Mouse (Mus musculus): Measurements from ENCODE around the gene Slc35d1. TPM values are rescaled to one million over a fixed set of nuclear protein-coding genes. Genes with fewer than 3 reads are reported as not detected.

Slc35d1 gene
- polyA plus RNA-seq (2015; fragmentation: Nextera tagmentation; extraction: Ambion mirVana), result 7.4 and 10.2 TPM in 2 replicates

DNA sequence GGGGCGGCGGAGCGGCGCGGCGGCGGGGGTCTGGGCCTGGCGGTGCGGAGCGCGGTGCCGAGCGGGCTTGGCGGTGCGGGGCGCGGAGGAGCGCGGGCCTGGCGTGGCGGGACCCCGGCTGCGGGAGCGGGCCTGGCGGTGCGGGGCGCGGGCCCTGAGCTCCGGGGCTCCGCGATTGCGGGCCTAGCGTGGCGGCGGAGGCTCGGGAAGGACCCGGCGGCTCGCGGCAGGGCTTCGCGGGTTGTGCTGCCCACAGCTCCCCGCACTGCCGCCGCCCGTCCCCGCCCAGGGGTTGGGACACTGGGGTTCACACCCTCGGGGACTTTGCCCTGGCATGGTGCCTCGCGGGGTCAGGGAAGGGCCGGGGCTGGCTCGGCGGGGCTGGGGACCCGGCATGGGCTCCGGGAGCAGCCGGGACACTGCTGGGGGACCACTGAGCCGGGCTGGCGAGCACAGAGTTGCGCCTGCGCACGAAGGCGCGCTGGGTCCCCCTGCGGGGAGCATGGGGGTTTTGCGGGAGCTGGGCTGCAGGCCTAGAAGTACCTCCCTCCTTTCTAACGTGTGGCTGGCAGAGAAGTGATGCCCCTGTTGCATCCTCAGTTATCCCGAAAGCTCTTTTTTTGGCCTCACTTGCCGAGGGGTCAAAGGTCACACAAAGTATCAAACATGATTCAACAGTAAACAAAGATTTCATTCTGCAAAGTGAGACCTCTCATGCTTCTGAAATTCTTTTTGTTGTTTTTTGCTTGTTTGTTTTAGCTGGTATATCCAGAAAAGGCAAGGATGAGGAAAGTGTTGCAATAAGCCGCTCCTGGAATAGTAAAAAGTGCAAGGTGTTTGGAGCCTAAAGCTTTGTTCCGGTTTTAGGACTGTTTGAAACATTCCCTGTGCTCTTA lies at the start of gene Slc35d1:
Gene Slc35d1, minus strand, starts transcription at position 240 of the 896 bp plus-strand sequence.
- peak within 1 kb of the TSS; percentile 74 for H3K4me2 ChIP-seq (ENCODE audit: low read depth, low read length)
- peak within 1 kb of the TSS; percentile 98 for H3K27ac ChIP-seq (ENCODE audit: low read length)
- H3K36me3 ChIP-seq (ENCODE audit: control insufficient read depth, insufficient read depth), result no peaks in the 10 kb centered on the region
- H3K9ac ChIP-seq (ENCODE audit: low read length), result peak within 1 kb of the TSS; percentile 100
- H3K4me1 ChIP-seq (ENCODE audit: control insufficient read depth, insufficient read depth, low read length), result peaks cover 9% of the 10 kb centered on the region
- no peaks in the 10 kb centered on the region for H3K27me3 ChIP-seq (ENCODE audit: control insufficient read depth, insufficient read depth, low read length)
- ATAC-seq (replicated peaks; ENCODE audit: extremely low read depth, insufficient read depth, low FRiP score), result peak; percentile 87
- H3K4me3 ChIP-seq (ENCODE audit: low read length), result peak within 1 kb of the TSS; percentile 96
- H3K9me3 ChIP-seq (replicated peaks; ENCODE audit: control insufficient read depth, low read length), result no peaks in the 10 kb centered on the region
- 2% methylated on average over 70 of the region's 70 CpGs for WGBS

DNA sequence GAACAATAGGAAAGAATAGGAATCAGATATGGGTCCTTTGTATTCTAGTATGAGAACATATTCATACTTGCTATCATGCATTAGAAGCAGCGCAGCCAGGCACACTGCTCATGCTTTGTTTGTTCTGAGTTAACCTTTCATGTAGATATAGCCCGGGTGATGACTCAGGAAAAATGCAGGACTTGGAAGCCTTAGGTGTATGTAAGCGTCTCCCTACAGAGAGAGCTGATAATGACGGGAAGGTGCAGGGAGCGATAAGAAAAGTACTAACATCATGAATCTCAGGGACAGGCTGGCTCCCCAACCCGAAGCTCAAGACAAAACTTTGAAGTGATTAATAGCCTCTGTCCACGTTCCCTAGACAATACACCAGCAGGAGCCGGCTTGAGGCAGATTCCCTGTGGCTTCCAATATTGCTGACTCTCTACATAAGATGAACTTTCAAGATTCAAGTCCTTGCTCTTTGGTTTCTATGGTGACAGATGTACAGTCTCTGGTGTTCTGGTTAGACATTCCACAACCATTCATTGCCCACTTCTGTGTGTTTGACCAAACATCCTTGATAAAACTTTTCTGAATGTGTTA lies 48.9 kb upstream of the Slc35d1 start:
- no peaks in the 10 kb centered on the region for H3K27me3 ChIP-seq (ENCODE audit: control insufficient read depth, insufficient read depth, low read length)
- no peak overlapping the region for H3K4me3 ChIP-seq (ENCODE audit: low read length)
- H3K4me2 ChIP-seq (ENCODE audit: low read depth, low read length), result no peak overlapping the region
- no peaks in the 10 kb centered on the region for H3K9me3 ChIP-seq (replicated peaks; ENCODE audit: control insufficient read depth, low read length)
- ATAC-seq (replicated peaks; ENCODE audit: extremely low read depth, insufficient read depth, low FRiP score), result no peak
- no peaks in the 10 kb centered on the region for H3K4me1 ChIP-seq (ENCODE audit: control insufficient read depth, insufficient read depth, low read length)
- H3K27ac ChIP-seq (ENCODE audit: low read length), result no peak overlapping the region
- WGBS, result 32% methylated on average over 8 of the region's 8 CpGs
- no peaks in the 10 kb centered on the region for H3K36me3 ChIP-seq (ENCODE audit: control insufficient read depth, insufficient read depth)
- H3K9ac ChIP-seq (ENCODE audit: low read length), result no peak overlapping the region

DNA sequence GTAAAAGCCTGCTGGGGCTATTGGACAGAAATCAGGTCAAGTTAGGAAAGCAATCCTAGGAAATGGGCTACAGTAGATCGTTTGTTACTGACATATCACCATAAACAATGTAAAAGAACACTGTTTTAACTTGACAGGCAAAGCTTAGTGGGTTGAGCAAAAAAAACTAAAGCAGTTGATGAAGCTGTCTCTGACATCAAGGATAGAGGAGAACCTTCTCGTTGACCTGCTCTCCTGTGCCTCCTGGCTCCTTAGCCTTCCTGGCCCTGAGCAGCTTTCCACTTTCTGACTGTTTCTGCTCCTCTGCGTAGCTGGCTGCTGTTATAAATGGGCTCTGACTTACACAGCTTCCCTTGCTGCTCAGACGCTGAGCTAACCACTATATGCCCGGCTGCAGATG lies 48.4 kb upstream of the Slc35d1 start:
- no peak overlapping the region for H3K4me3 ChIP-seq (ENCODE audit: low read length)
- H3K4me1 ChIP-seq (ENCODE audit: control insufficient read depth, insufficient read depth, low read length), result no peaks in the 10 kb centered on the region
- no peak overlapping the region for H3K4me2 ChIP-seq (ENCODE audit: low read depth, low read length)
- ATAC-seq (replicated peaks; ENCODE audit: extremely low read depth, insufficient read depth, low FRiP score), result no peak
- no peak overlapping the region for H3K27ac ChIP-seq (ENCODE audit: low read length)
- H3K9ac ChIP-seq (ENCODE audit: low read length), result no peak overlapping the region
- H3K27me3 ChIP-seq (ENCODE audit: control insufficient read depth, insufficient read depth, low read length), result no peaks in the 10 kb centered on the region
- no peaks in the 10 kb centered on the region for H3K9me3 ChIP-seq (replicated peaks; ENCODE audit: control insufficient read depth, low read length)
- no peaks in the 10 kb centered on the region for H3K36me3 ChIP-seq (ENCODE audit: control insufficient read depth, insufficient read depth)
- 49% methylated on average over 5 of the region's 5 CpGs for WGBS

DNA sequence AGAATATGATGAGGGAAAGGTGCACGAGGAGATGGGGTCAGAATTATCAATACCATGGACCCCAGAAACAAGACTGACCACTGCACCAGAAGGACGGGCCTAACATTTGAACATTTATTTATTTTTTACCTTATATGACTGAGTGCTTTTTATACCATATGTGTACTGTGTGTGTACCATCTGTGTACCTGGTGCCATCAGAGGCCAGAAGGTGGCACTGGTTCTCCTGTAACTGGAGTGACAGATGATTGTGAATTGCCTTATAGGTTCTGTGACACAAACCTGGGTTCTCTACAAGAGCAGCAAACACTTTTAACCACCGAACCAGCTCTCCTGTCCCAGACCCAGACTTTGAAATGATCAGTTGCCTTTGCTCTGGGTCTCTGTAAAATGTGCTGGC lies 43.9 kb upstream of the Slc35d1 start:
- WGBS, result 84% methylated on average over 3 of the region's 3 CpGs
- 0 out of 2 replicates have a peak, but pooled peaks cover 3% of the 10 kb centered on the region for H3K9me3 ChIP-seq (replicated peaks; ENCODE audit: control insufficient read depth, low read length)

DNA sequence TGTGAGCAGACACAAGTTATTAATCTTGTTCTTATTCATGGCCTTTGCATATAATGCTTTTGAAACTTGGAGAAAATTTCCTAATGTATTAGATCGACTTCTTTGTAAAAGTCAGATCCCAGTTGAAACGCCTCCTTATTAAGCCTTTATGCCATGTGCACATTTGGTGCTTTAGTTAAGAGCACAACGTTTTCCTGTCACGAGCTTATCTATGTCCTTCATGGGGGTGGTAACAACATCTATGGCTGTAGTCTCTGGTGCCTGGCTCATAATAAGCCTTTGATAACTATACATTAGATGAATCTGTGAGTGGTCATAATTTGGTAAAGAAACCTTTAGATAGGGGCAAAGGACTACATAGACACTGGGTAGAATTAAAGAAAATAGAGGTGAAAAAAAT lies 38.9 kb upstream of the Slc35d1 start:
- H3K27ac ChIP-seq (ENCODE audit: low read length), result no peak overlapping the region
- H3K36me3 ChIP-seq (ENCODE audit: control insufficient read depth, insufficient read depth), result no peaks in the 10 kb centered on the region
- ATAC-seq (replicated peaks; ENCODE audit: extremely low read depth, insufficient read depth, low FRiP score), result no peak
- no peak overlapping the region for H3K4me2 ChIP-seq (ENCODE audit: low read depth, low read length)
- H3K9ac ChIP-seq (ENCODE audit: low read length), result no peak overlapping the region
- H3K27me3 ChIP-seq (ENCODE audit: control insufficient read depth, insufficient read depth, low read length), result no peaks in the 10 kb centered on the region
- 52% methylated on average over 4 of the region's 4 CpGs for WGBS
- 0 out of 2 replicates have a peak, but pooled peaks cover 3% of the 10 kb centered on the region for H3K9me3 ChIP-seq (replicated peaks; ENCODE audit: control insufficient read depth, low read length)
- H3K4me1 ChIP-seq (ENCODE audit: control insufficient read depth, insufficient read depth, low read length), result no peaks in the 10 kb centered on the region
- no peak overlapping the region for H3K4me3 ChIP-seq (ENCODE audit: low read length)

More for the DNA sequence above, 43.9 kb upstream of the Slc35d1 start:
- no peak overlapping the region for H3K4me2 ChIP-seq (ENCODE audit: low read depth, low read length)
- no peaks in the 10 kb centered on the region for H3K4me1 ChIP-seq (ENCODE audit: control insufficient read depth, insufficient read depth, low read length)
- no peaks in the 10 kb centered on the region for H3K27me3 ChIP-seq (ENCODE audit: control insufficient read depth, insufficient read depth, low read length)
- H3K9ac ChIP-seq (ENCODE audit: low read length), result no peak overlapping the region
- no peak overlapping the region for H3K4me3 ChIP-seq (ENCODE audit: low read length)
- no peak for ATAC-seq (replicated peaks; ENCODE audit: extremely low read depth, insufficient read depth, low FRiP score)
- H3K27ac ChIP-seq (ENCODE audit: low read length), result no peak overlapping the region
- no peaks in the 10 kb centered on the region for H3K36me3 ChIP-seq (ENCODE audit: control insufficient read depth, insufficient read depth)

DNA sequence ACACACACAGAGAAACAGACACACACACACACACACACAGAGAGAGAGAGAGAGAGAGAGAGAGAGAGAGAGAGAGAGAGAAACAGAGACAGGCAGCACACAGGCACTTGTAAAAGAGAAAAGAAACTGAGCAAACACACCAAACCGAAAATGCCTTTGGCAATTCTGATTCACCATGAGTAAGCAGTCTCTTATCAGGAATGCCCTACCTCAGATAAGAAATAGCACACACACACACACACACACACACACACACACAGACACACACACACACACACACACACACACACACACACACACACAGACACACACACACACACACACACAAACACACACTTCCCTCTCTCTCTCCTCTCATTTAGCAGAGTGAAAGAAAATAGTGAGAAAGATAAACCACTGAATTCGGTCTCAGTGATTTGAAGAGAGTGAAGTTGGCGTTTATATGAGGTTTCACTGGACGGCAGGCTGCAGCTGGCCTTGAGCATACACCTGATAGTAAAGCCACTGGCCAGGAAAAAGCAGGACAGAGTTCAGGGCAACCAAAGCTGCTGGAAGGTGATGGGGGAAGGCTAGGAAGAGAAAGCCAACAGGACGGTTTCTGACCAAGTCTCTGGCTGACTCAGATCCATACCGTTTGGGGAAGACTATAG lies 34.6 kb upstream of the Slc35d1 start:
- Histone ChIP-seq H3K4me3 (ENCODE audit: low read length) (no peak overlapping the region), H3K4me1 (ENCODE audit: control insufficient read depth, insufficient read depth, low read length) (no peaks in the 10 kb centered on the region), H3K9ac (ENCODE audit: low read length) (no peak overlapping the region), H3K36me3 (ENCODE audit: control insufficient read depth, insufficient read depth) (no peaks in the 10 kb centered on the region), H3K4me2 (ENCODE audit: low read depth, low read length) (no peak overlapping the region), H3K9me3 (replicated peaks; ENCODE audit: control insufficient read depth, low read length) (no peaks in the 10 kb centered on the region), H3K27ac (ENCODE audit: low read length) (no peak overlapping the region), H3K27me3 (ENCODE audit: control insufficient read depth, insufficient read depth, low read length) (no peaks in the 10 kb centered on the region)
- 44% methylated on average over 6 of the region's 6 CpGs for WGBS
- no peak for ATAC-seq (replicated peaks; ENCODE audit: extremely low read depth, insufficient read depth, low FRiP score)

DNA sequence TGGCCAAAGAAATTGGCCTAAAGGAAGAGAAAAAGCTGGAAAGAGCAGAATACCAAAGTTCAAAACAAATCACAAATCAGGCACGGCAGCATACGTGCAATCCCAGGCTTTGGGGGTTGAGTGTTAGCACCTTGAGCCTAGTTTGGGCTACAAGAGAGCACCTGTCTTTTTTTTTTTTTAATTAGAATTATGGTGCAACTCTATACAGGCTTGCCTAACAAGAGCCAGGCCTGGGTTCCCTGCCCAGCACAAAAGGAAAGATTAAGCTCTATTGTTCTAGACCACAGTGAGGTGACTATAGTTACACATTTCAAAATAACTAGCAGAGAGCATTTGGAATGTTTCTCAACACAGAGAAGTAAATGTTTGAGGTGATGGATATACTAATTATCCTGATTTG lies 32.8 kb upstream of the Slc35d1 start:
- 100% methylated on average over 2 of the region's 2 CpGs for WGBS
- Histone ChIP-seq H3K4me1 (ENCODE audit: control insufficient read depth, insufficient read depth, low read length) (no peaks in the 10 kb centered on the region), H3K27ac (ENCODE audit: low read length) (no peak overlapping the region), H3K4me2 (ENCODE audit: low read depth, low read length) (no peak overlapping the region), H3K36me3 (ENCODE audit: control insufficient read depth, insufficient read depth) (no peaks in the 10 kb centered on the region), H3K9ac (ENCODE audit: low read length) (no peak overlapping the region), H3K27me3 (ENCODE audit: control insufficient read depth, insufficient read depth, low read length) (no peaks in the 10 kb centered on the region), H3K9me3 (replicated peaks; ENCODE audit: control insufficient read depth, low read length) (no peaks in the 10 kb centered on the region), H3K4me3 (ENCODE audit: low read length) (no peak overlapping the region)
- no peak for ATAC-seq (replicated peaks; ENCODE audit: extremely low read depth, insufficient read depth, low FRiP score)

DNA sequence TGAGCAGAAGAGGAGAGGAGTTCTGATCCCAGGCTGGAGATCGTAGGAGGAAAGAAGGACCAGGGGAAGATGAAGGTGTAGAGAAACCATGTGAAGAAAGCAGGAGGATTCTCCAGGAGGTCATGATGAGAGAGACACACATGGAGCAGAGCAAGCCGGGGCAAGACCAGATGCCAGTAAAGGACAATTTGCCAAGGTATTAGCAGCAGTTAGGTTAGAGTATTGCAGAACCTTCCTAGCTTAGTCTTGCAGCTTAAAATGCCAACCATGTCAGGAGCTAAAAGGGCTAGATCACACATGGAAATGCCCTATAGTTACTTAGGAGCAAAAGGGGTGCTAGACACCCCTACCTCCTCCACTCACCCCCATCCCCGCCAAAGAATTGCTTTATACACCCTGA lies 32.3 kb upstream of the Slc35d1 start:
- Histone ChIP-seq H3K27ac (ENCODE audit: low read length) (no peak overlapping the region), H3K9me3 (replicated peaks; ENCODE audit: control insufficient read depth, low read length) (no peaks in the 10 kb centered on the region), H3K9ac (ENCODE audit: low read length) (no peak overlapping the region), H3K36me3 (ENCODE audit: control insufficient read depth, insufficient read depth) (no peaks in the 10 kb centered on the region), H3K4me1 (ENCODE audit: control insufficient read depth, insufficient read depth, low read length) (no peaks in the 10 kb centered on the region), H3K4me3 (ENCODE audit: low read length) (no peak overlapping the region), H3K27me3 (ENCODE audit: control insufficient read depth, insufficient read depth, low read length) (no peaks in the 10 kb centered on the region), H3K4me2 (ENCODE audit: low read depth, low read length) (no peak overlapping the region)
- WGBS, result 75% methylated on average over 3 of the region's 3 CpGs
- ATAC-seq (replicated peaks; ENCODE audit: extremely low read depth, insufficient read depth, low FRiP score), result no peak

DNA sequence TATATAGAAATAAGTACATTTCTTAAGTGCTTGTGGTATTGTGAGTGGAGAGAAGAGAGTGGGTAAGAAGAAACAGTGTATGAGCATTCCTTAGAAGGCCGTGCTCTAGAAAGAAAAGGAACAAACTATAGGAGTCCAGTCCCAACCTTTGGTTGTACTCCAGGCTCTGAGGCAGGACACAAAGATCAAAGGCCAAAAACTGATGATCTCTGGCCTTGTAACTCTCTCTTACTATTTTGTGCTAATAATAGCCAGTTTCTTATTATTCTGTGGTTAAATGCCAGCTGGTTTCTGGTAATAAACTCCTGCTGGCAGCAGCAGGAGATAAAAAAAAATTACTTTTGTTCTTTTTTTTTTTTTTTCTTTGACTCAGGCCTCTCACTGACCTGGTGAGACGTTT lies 17.2 kb upstream of the Slc35d1 start:
- Histone ChIP-seq H3K4me2 (ENCODE audit: low read depth, low read length) (no peak overlapping the region), H3K36me3 (ENCODE audit: control insufficient read depth, insufficient read depth) (no peaks in the 10 kb centered on the region), H3K4me1 (ENCODE audit: control insufficient read depth, insufficient read depth, low read length) (no peaks in the 10 kb centered on the region), H3K27ac (ENCODE audit: low read length) (no peak overlapping the region), H3K9ac (ENCODE audit: low read length) (no peak overlapping the region), H3K4me3 (ENCODE audit: low read length) (no peak overlapping the region), H3K9me3 (replicated peaks; ENCODE audit: control insufficient read depth, low read length) (peaks cover 8% of the 10 kb centered on the region), H3K27me3 (ENCODE audit: control insufficient read depth, insufficient read depth, low read length) (no peaks in the 10 kb centered on the region)
- 62% methylated on average over 2 of the region's 2 CpGs for whole genome bisulfite sequencing
- no peak for ATAC-seq (replicated peaks; ENCODE audit: extremely low read depth, insufficient read depth, low FRiP score)

Measured in heart, embryonic 16.5 days (tissue).